Mouse (Mus musculus): ENCODE data around the gene Gm17535. TPM values are rescaled to one million over a fixed set of nuclear protein-coding genes. Genes with fewer than 3 reads are reported as not detected.
"Not testable (repeated sequence)": the region's sequence is repeated elsewhere in the genome, so short reads cannot be mapped to it uniquely, and the experiment has no call there.

Gm17535 gene
- polyA plus RNA-seq, 1 experiment from 2014 or later = not detected

GRCm38 (mm10) chr9:3036577-3036976 is 2.2 kb downstream of the Gm17535 start, which contains the start of gene Gm10715:
Gene Gm10715 (plus strand): TSS chr9:3036877.
- H3K9ac ChIP-seq (ENCODE audit: low read depth, low read length); H3K27me3 ChIP-seq (ENCODE audit: insufficient read depth, low read length); ATAC-seq (replicated peaks; ENCODE audit: low FRiP score, low read depth); H3K27ac ChIP-seq; H3K4me2 ChIP-seq (ENCODE audit: low read length); H3K36me3 ChIP-seq (ENCODE audit: insufficient read depth, low read length); H3K9me3 ChIP-seq (replicated peaks; ENCODE audit: low read length); H3K4me3 ChIP-seq (replicated peaks; ENCODE audit: low read depth, low read length); H3K4me1 ChIP-seq (replicated peaks; ENCODE audit: insufficient read depth, low read length); DNase-seq (ENCODE audit: low spot score): not testable (repeated sequence)
- WGBS = 74% methylated on average over 6 of the region's 8 CpGs

GRCm38 (mm10) chr9:3038161-3038560 is 3.8 kb downstream of the Gm17535 start:
- 70% methylated on average over 4 of the region's 4 CpGs for WGBS
- H3K27me3 ChIP-seq (ENCODE audit: insufficient read depth, low read length); H3K27ac ChIP-seq; DNase-seq (ENCODE audit: low spot score); H3K4me3 ChIP-seq (replicated peaks; ENCODE audit: low read depth, low read length); H3K9ac ChIP-seq (ENCODE audit: low read depth, low read length); ATAC-seq (replicated peaks; ENCODE audit: low FRiP score, low read depth); H3K4me2 ChIP-seq (ENCODE audit: low read length); H3K4me1 ChIP-seq (replicated peaks; ENCODE audit: insufficient read depth, low read length); H3K36me3 ChIP-seq (ENCODE audit: insufficient read depth, low read length); H3K9me3 ChIP-seq (replicated peaks; ENCODE audit: low read length): not testable (repeated sequence)

Small RNAs within 50 kb of the gene (microRNA-seq; reads per million reads assigned to microRNA genes)
- not detected for gene Mir101c

Other genes with a start within 250 kb of the Gm17535 start
- gene Gm10722, start 33.7 kb upstream of the Gm17535 start, polyA plus RNA-seq (2015; fragmentation: Nextera tagmentation; extraction: Ambion mirVana) = not detected in 2 replicates
- gene Gm11168, start 31.3 kb upstream of the Gm17535 start, polyA plus RNA-seq (2015; fragmentation: Nextera tagmentation; extraction: Ambion mirVana) = not detected in 2 replicates
- not detected in 2 replicates for gene Gm10721, start 21.5 kb upstream of the Gm17535 start, polyA plus RNA-seq (2015; fragmentation: Nextera tagmentation; extraction: Ambion mirVana)
- gene Gm10720, start 18.9 kb upstream of the Gm17535 start, polyA plus RNA-seq (2015; fragmentation: Nextera tagmentation; extraction: Ambion mirVana) = not detected in 2 replicates
- 0.24 TPM in 1 of 2 replicates, not detected in the other for gene Gm10719, start 17.2 kb upstream of the Gm17535 start, polyA plus RNA-seq (2015; fragmentation: Nextera tagmentation; extraction: Ambion mirVana)
- 0.30 TPM in 1 of 2 replicates, not detected in the other for gene Gm10718, start 11.1 kb upstream of the Gm17535 start, polyA plus RNA-seq (2015; fragmentation: Nextera tagmentation; extraction: Ambion mirVana)
- gene Gm10717, start 9.2 kb upstream of the Gm17535 start, polyA plus RNA-seq (2015; fragmentation: Nextera tagmentation; extraction: Ambion mirVana) = 0.29 TPM in 1 of 2 replicates, not detected in the other
- gene Gm10715, start 2.3 kb downstream of the Gm17535 start, polyA plus RNA-seq (2015; fragmentation: Nextera tagmentation; extraction: Ambion mirVana) = not detected in 2 replicates